Mouse (Mus musculus) forebrain, embryonic 16.5 days (tissue): ENCODE measurements around the gene Camta1. TPM values are rescaled to one million over a fixed set of nuclear protein-coding genes. Genes with fewer than 3 reads are reported as not detected.

Experiments
- ATAC-seq: fragments of 200-750 bp; cut with Nextera tagmentation; 2 replicates; pipeline ENCODE4 v1.8.0; 2017; ENCODE audit warnings: mild to moderate bottlenecking, moderate library complexity
- H3K27ac ChIP-seq: fragments of 300-500 bp; sonication (generic); 2 replicates; pipeline ENCODE4 v1.5.1; 2014; ENCODE audit warnings: low read length, control low read depth
- H3K27me3 ChIP-seq: fragments of 300-500 bp; sonication (generic); replicated peaks from 2 replicates; pipeline ENCODE4 v1.6.1; 2014; ENCODE audit warnings: low read length; ENCODE audit not compliant: control insufficient read depth, insufficient read depth
- H3K36me3 ChIP-seq: fragments of 300-500 bp; sonication (generic); 2 replicates; pipeline ENCODE4 v1.6.1; 2014; ENCODE audit not compliant: control insufficient read depth, insufficient read depth
- H3K4me1 ChIP-seq: fragments of 300-500 bp; sonication (generic); replicated peaks from 2 replicates; pipeline ENCODE4 v1.6.1; 2014; ENCODE audit warnings: low read length; ENCODE audit not compliant: control insufficient read depth, insufficient read depth
- H3K4me2 ChIP-seq: fragments of 300-500 bp; sonication (generic); 2 replicates; pipeline ENCODE4 v1.6.1; 2014; ENCODE audit warnings: mild to moderate bottlenecking, low read length, control low read depth
- H3K4me3 ChIP-seq: fragments of 300-500 bp; sonication (generic); replicated peaks from 2 replicates; pipeline ENCODE4 v1.5.1; 2014; ENCODE audit warnings: mild to moderate bottlenecking, low read length, control low read depth
- H3K9ac ChIP-seq: fragments of 300-500 bp; sonication (generic); replicated peaks from 2 replicates; pipeline ENCODE4 v1.6.1; 2014; ENCODE audit warnings: low read depth, low read length, control low read depth
- H3K9me3 ChIP-seq: fragments of 300-500 bp; sonication (generic); 2 replicates; pipeline ENCODE4 v1.6.1; 2016; ENCODE audit warnings: low read length; ENCODE audit not compliant: control insufficient read depth
- WGBS: fragments of 180-500 bp; shearing (Covaris S2); extraction: QIAGEN DNeasy Blood & Tissue Kit; methylation state at CpG from one replicate; pipeline ENCODE4 v1.1.7; 2014; 5-methylcytosine and 5-hydroxymethylcytosine counted together
- polyA plus RNA-seq: library from polyadenylated mRNA; unstranded; fragments of >200 nt; fragmentation: Nextera tagmentation; extraction: Ambion mirVana; gene quantifications from 2 replicates; pipeline ENCODE4 v1.2.1, GENCODE M21; 2015

The Camta1 gene
- polyA plus RNA-seq, 1 experiment from 2014 or later: 123 TPM

- H3K9me3 ChIP-seq: 0 out of 2 replicates have a peak, but pooled peaks cover 3% of the 10 kb centered on the region
- ATAC-seq: no peak
- H3K4me3 ChIP-seq: no peak overlapping the region
- 77% methylated on average over 6 of the region's 6 CpGs for WGBS
- H3K27me3 ChIP-seq: no peaks in the 10 kb centered on the region
- H3K4me2 ChIP-seq: no peak overlapping the region
- H3K9ac ChIP-seq: no peak overlapping the region
- H3K4me1 ChIP-seq: peaks cover 4% of the 10 kb centered on the region; the same call in 1 of the 2 replicates
- no peak overlapping the region for H3K27ac ChIP-seq
- H3K36me3 ChIP-seq: no peaks in the 10 kb centered on the region
Measured at GRCm38 (mm10) chr4:151632321-151632720, 229.4 kb downstream of the Camta1 start.

- no peak overlapping the region for H3K4me3 ChIP-seq
- H3K27ac ChIP-seq: no peak overlapping the region
- no peaks in the 10 kb centered on the region for H3K36me3 ChIP-seq
- no peaks in the 10 kb centered on the region for H3K27me3 ChIP-seq
- ATAC-seq: no peak
- no peak overlapping the region for H3K9ac ChIP-seq
- 26% methylated on average over 10 of the region's 10 CpGs for WGBS
- H3K9me3 ChIP-seq: 0 out of 2 replicates have a peak, but pooled peaks cover 3% of the 10 kb centered on the region
- no peak overlapping the region for H3K4me2 ChIP-seq
- H3K4me1 ChIP-seq: peaks cover 3% of the 10 kb centered on the region; the same call in 1 of the 2 replicates
Measured at GRCm38 (mm10) chr4:151630664-151631063, 231.0 kb downstream of the Camta1 start.

GRCm38 (mm10) chr4:151630231-151630630, 231.4 kb downstream of the Camta1 start:
- Histone ChIP-seq H3K4me1 (no peaks in the 10 kb centered on the region; the same call in 1 of the 2 replicates), H3K4me3 (no peak overlapping the region), H3K9ac (no peak overlapping the region), H3K36me3 (no peaks in the 10 kb centered on the region), H3K27ac (no peak overlapping the region), H3K4me2 (no peak overlapping the region), H3K9me3 (0 out of 2 replicates have a peak, but pooled peaks cover 3% of the 10 kb centered on the region), H3K27me3 (no peaks in the 10 kb centered on the region)
- WGBS: 37% methylated on average over 3 of the region's 3 CpGs
- ATAC-seq: no peak

GRCm38 (mm10) chr4:151619541-151620016, 242.1 kb downstream of the Camta1 start:
- ATAC-seq: no peak
- Histone ChIP-seq H3K4me3 (no peak overlapping the region), H3K27me3 (0 out of 2 replicates have a peak, but pooled peaks cover 3% of the 10 kb centered on the region), H3K36me3 (no peaks in the 10 kb centered on the region), H3K4me1 (0 out of 2 replicates have a peak, but pooled peaks cover 3% of the 10 kb centered on the region), H3K9ac (no peak overlapping the region), H3K9me3 (peaks cover 4% of the 10 kb centered on the region; the same call in 1 of the 2 replicates), H3K27ac (no peak overlapping the region), H3K4me2 (no peak overlapping the region)
- 79% methylated on average over 14 of the region's 14 CpGs for WGBS

- Histone ChIP-seq H3K27me3 (no peaks in the 10 kb centered on the region), H3K4me2 (peak overlapping the region; percentile 23), H3K4me1 (0 out of 2 replicates have a peak, but pooled peaks cover 3% of the 10 kb centered on the region), H3K4me3 (no peak overlapping the region), H3K9ac (no peak overlapping the region), H3K36me3 (no peaks in the 10 kb centered on the region), H3K9me3 (peaks cover 9% of the 10 kb centered on the region), H3K27ac (no peak overlapping the region)
- peak; percentile 47 for ATAC-seq
- WGBS: 37% methylated on average over 21 of the region's 21 CpGs
Measured at GRCm38 (mm10) chr4:151618420-151619310, 243.0 kb downstream of the Camta1 start.

- no peak overlapping the region for H3K9ac ChIP-seq
- H3K4me3 ChIP-seq: no peak overlapping the region
- no peak for ATAC-seq
- H3K27ac ChIP-seq: no peak overlapping the region
- H3K27me3 ChIP-seq: no peaks in the 10 kb centered on the region
- H3K9me3 ChIP-seq: peaks cover 9% of the 10 kb centered on the region
- H3K36me3 ChIP-seq: no peaks in the 10 kb centered on the region
- H3K4me1 ChIP-seq: no peaks in the 10 kb centered on the region
- WGBS: 58% methylated on average over 6 of the region's 6 CpGs
- H3K4me2 ChIP-seq: no peak overlapping the region
Measured at GRCm38 (mm10) chr4:151611621-151612020, 250.1 kb downstream of the Camta1 start.

GRCm38 (mm10) chr4:151610266-151610665, 251.4 kb downstream of the Camta1 start:
- H3K27me3 ChIP-seq: no peaks in the 10 kb centered on the region
- H3K9me3 ChIP-seq: peaks cover 9% of the 10 kb centered on the region
- no peaks in the 10 kb centered on the region for H3K36me3 ChIP-seq
- no peaks in the 10 kb centered on the region for H3K4me1 ChIP-seq
- H3K9ac ChIP-seq: no peak overlapping the region
- no peak overlapping the region for H3K4me3 ChIP-seq
- WGBS: 18% methylated on average over 8 of the region's 8 CpGs
- H3K4me2 ChIP-seq: no peak overlapping the region
- H3K27ac ChIP-seq: no peak overlapping the region
- no peak for ATAC-seq

- no peaks in the 10 kb centered on the region for H3K4me1 ChIP-seq
- H3K27me3 ChIP-seq: 0 out of 2 replicates have a peak, but pooled peaks cover 3% of the 10 kb centered on the region
- H3K4me3 ChIP-seq: no peak overlapping the region
- H3K9me3 ChIP-seq: no peaks in the 10 kb centered on the region
- H3K4me2 ChIP-seq: no peak overlapping the region
- no peak overlapping the region for H3K9ac ChIP-seq
- 41% methylated on average over 6 of the region's 6 CpGs for WGBS
- H3K36me3 ChIP-seq: no peaks in the 10 kb centered on the region
- H3K27ac ChIP-seq: no peak overlapping the region
- peak; percentile 23; the same call in 1 of the 2 replicates for ATAC-seq
Measured at GRCm38 (mm10) chr4:151604907-151605306, 256.8 kb downstream of the Camta1 start.

GRCm38 (mm10) chr4:151604481-151604880, 257.2 kb downstream of the Camta1 start:
- H3K27ac ChIP-seq: no peak overlapping the region
- 0 out of 2 replicates have a peak, but pooled peaks cover 3% of the 10 kb centered on the region for H3K27me3 ChIP-seq
- no peak overlapping the region for H3K9ac ChIP-seq
- H3K4me1 ChIP-seq: no peaks in the 10 kb centered on the region
- 6% methylated on average over 16 of the region's 16 CpGs for WGBS
- H3K9me3 ChIP-seq: no peaks in the 10 kb centered on the region
- H3K4me2 ChIP-seq: no peak overlapping the region
- no peaks in the 10 kb centered on the region for H3K36me3 ChIP-seq
- peak; percentile 49; the same call in 1 of the 2 replicates for ATAC-seq
- H3K4me3 ChIP-seq: no peak overlapping the region
